Mouse (Mus musculus): ENCODE measurements at regions not wholly inside any gene's neighbourhood (a gene's known extent, or its start where the extent isn't known, plus 50 kb on each side); places are given as distances from the start of the nearest gene placed in this dataset.

- DNase-seq (ENCODE audit: low read depth) = no peak
These were observed 131.5 kb upstream of the Zfp703 start for GRCm38 (mm10) chr8:26845481-26846194.

- no peak for DNase-seq (ENCODE audit: low read depth)
These were observed 130.1 kb upstream of the Zfp703 start for GRCm38 (mm10) chr8:26847009-26847408.

GRCm38 (mm10) chr8:26848098-26848772 is 128.9 kb upstream of the Zfp703 start:
- DNase-seq (ENCODE audit: low read depth) = no peak

- DNase-seq (ENCODE audit: low read depth) = no peak
These were observed 128.0 kb upstream of the Zfp703 start for GRCm38 (mm10) chr8:26848955-26849684.

GRCm38 (mm10) chr8:26851871-26852800 is 125.0 kb upstream of the Zfp703 start:
- DNase-seq (ENCODE audit: low read depth) = no peak

DNA sequence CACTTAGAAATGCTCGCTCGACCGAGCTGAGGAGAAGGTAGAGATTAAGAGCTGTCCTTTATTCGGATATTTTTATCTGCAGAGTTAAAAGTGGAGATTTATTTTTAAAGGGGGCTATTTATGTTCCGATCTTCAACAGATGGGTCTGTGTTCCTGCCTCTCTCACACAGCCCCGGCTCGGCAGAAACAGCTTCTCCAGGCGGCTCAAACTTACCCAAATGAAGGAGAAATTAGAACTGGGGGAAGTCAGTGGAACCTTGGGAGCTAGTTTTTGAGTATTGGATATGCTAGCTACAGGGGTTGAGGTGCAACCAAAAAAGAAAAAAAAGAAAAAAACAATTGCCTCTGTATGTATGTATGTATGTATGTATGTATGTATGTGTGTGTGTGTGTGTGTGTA is 124.2 kb upstream of the Zfp703 start:
- DNase-seq (ENCODE audit: low read depth) = no peak

- DNase-seq (ENCODE audit: low read depth) = no peak
These were observed 122.4 kb upstream of the Zfp703 start for GRCm38 (mm10) chr8:26854557-26855238.

GRCm38 (mm10) chr8:26855256-26855655 is 121.9 kb upstream of the Zfp703 start:
- no peak for DNase-seq (ENCODE audit: low read depth)

- no peak for DNase-seq (ENCODE audit: low read depth)
These were observed 112.6 kb upstream of the Zfp703 start for GRCm38 (mm10) chr8:26864571-26864970.

- DNase-seq (ENCODE audit: low read depth) = no peak
These were observed 112.2 kb upstream of the Zfp703 start for GRCm38 (mm10) chr8:26864971-26865370.

GRCm38 (mm10) chr8:26868101-26868848 is 108.8 kb upstream of the Zfp703 start:
- no peak for DNase-seq (ENCODE audit: low read depth)

GRCm38 (mm10) chr8:26868849-26869110 is 108.3 kb upstream of the Zfp703 start:
- DNase-seq (ENCODE audit: low read depth) = no peak

- DNase-seq (ENCODE audit: low read depth) = no peak
These were observed 105.3 kb upstream of the Zfp703 start for GRCm38 (mm10) chr8:26871838-26872237.

GRCm38 (mm10) chr8:26872382-26872781 is 104.7 kb upstream of the Zfp703 start:
- DNase-seq (ENCODE audit: low read depth) = no peak

DNA sequence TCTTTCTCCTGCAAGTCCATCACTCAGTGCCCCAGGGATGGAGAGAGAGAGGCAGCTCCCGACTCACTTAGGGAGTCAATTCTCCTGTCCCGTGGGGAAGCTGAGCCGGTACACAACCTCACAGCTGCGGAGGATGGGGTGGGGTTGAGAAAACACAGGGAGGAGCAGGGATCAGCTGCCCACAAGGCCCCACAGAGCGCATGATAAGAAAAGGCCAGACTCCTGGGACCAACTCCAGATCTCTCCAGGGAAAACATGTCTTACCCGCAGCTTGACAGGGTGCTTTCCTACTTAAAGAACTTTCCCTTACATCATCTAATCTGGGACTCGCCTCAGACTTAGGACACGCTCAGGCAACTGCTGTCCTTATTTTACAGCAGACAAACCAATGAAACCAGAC is 104.3 kb upstream of the Zfp703 start:
- DNase-seq (ENCODE audit: low read depth) = no peak

DNA sequence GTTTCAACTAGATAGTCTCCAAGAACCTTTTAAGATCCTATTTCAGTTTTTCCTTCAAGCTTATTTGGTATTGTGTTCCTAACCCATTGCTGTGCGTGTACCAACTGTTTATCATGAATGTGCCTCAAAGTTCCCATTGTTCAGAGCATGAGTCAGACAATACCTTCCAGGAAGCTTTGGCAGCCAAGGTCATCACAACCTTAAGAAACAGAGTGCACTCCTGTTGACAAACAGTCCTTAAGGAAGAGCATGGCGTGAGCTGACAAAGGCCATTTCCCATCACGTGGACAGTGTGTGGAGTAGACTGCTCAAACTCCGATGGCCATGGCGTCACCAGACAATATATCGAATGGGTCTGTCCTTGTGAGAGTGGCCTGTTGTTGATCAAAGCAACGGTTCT is 96.9 kb upstream of the Zfp703 start:
- DNase-seq (ENCODE audit: low read depth) = no peak

- DNase-seq (ENCODE audit: low read depth) = no peak
These were observed 95.6 kb upstream of the Zfp703 start for GRCm38 (mm10) chr8:26881268-26882120.

GRCm38 (mm10) chr8:26882616-26883015 is 94.5 kb upstream of the Zfp703 start:
- no peak for DNase-seq (ENCODE audit: low read depth)

DNA sequence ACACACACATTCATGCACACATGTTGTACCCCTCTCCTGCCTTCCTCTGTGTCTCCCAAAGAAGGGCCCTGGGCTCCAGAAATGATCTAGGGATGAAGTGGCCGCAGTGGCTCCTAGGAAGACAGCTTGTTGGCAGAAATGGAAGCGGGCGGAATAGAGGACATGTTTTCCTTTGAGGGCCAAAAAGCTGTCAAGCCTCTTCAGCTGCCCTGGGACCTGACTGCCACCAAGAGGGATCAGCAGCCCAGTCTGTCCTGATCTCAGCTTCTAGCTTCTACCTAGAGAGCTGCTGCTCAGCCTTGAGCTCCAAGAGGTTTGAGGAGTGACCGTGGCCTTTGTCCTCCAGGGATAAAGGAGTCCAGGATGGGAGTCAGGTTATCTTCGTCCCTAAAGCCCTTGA is 93.8 kb upstream of the Zfp703 start:
- no peak for DNase-seq (ENCODE audit: low read depth)

GRCm38 (mm10) chr8:26883770-26884169 is 93.4 kb upstream of the Zfp703 start:
- no peak for DNase-seq (ENCODE audit: low read depth)

Measured in c-Kit-positive CD71-positive TER-119-negative erythroid progenitor cells, embryonic 14.5 days (primary cell).